Mouse (Mus musculus): ENCODE results near the gene Tmem165. TPM values are rescaled to one million over a fixed set of nuclear protein-coding genes. Genes with fewer than 3 reads are reported as not detected.

Tmem165 gene
- total and polyA plus RNA-seq, 2 experiments = 11.0 to 15.1 TPM

- Histone ChIP-seq H3K4me3 (ENCODE audit: insufficient read depth, low read depth, low read length) (no peak overlapping the region), H3K27me3 (ENCODE audit: control insufficient read depth, insufficient read depth, low read length) (no peaks in the 10 kb centered on the region), H3K4me1 (ENCODE audit: control insufficient read depth, insufficient read depth, low read length) (no peaks in the 10 kb centered on the region), H3K36me3 (ENCODE audit: control insufficient read depth, insufficient read depth, low read length) (no peaks in the 10 kb centered on the region), H3K27ac (replicated peaks; ENCODE audit: insufficient read depth, low read depth, low read length) (no peak overlapping the region), H3K79me2 (ENCODE audit: control insufficient read depth, insufficient read depth, low read length) (peaks cover 11% of the 10 kb centered on the region), H3K9ac (ENCODE audit: low read depth, low read length) (no peak overlapping the region)
- no peak for DNase-seq (ENCODE audit: extremely low read depth, low read depth, low spot score)
- TF ChIP-seq CTCF (IDR thresholded peaks at IDR 0.05; ENCODE audit: low read depth, low read length) = no peak
- TF ChIP-seq POLR2A (IDR thresholded peaks at IDR 0.05; ENCODE audit: extremely low read depth, insufficient read depth, low read length) = no peak
Measured at GRCm38 (mm10) chr5:76193075-76193474, 9.4 kb downstream of the Tmem165 start.

GRCm38 (mm10) chr5:76194377-76194945 is 10.8 kb downstream of the Tmem165 start:
- H3K79me2 ChIP-seq (ENCODE audit: control insufficient read depth, insufficient read depth, low read length) = peaks cover 11% of the 10 kb centered on the region
- H3K27ac ChIP-seq (replicated peaks; ENCODE audit: insufficient read depth, low read depth, low read length) = no peak overlapping the region
- no peaks in the 10 kb centered on the region for H3K36me3 ChIP-seq (ENCODE audit: control insufficient read depth, insufficient read depth, low read length)
- TF ChIP-seq CTCF (IDR thresholded peaks at IDR 0.05; ENCODE audit: low read depth, low read length) (no peak), POLR2A (IDR thresholded peaks at IDR 0.05; ENCODE audit: extremely low read depth, insufficient read depth, low read length) (no peak)
- H3K9ac ChIP-seq (ENCODE audit: low read depth, low read length) = no peak overlapping the region
- H3K4me3 ChIP-seq (ENCODE audit: insufficient read depth, low read depth, low read length) = no peak overlapping the region
- WGBS = 81% methylated on average over 6 of the region's 6 CpGs
- no peaks in the 10 kb centered on the region for H3K27me3 ChIP-seq (ENCODE audit: control insufficient read depth, insufficient read depth, low read length)
- no peaks in the 10 kb centered on the region for H3K4me1 ChIP-seq (ENCODE audit: control insufficient read depth, insufficient read depth, low read length)
- DNase-seq (ENCODE audit: extremely low read depth, low read depth, low spot score) = no peak

- WGBS = 96% methylated on average over 13 of the region's 13 CpGs
- Histone ChIP-seq H3K36me3 (ENCODE audit: control insufficient read depth, insufficient read depth, low read length) (peaks cover 11% of the 10 kb centered on the region; the same call in 1 of the 2 replicates), H3K9ac (ENCODE audit: low read depth, low read length) (no peak overlapping the region), H3K4me1 (ENCODE audit: control insufficient read depth, insufficient read depth, low read length) (no peaks in the 10 kb centered on the region), H3K4me3 (ENCODE audit: insufficient read depth, low read depth, low read length) (no peak overlapping the region), H3K79me2 (ENCODE audit: control insufficient read depth, insufficient read depth, low read length) (peaks cover 8% of the 10 kb centered on the region), H3K27ac (replicated peaks; ENCODE audit: insufficient read depth, low read depth, low read length) (no peak overlapping the region), H3K27me3 (ENCODE audit: control insufficient read depth, insufficient read depth, low read length) (no peaks in the 10 kb centered on the region)
- DNase-seq (ENCODE audit: extremely low read depth, low read depth, low spot score) = no peak
- no peak for TF ChIP-seq CTCF (IDR thresholded peaks at IDR 0.05; ENCODE audit: low read depth, low read length)
- no peak for TF ChIP-seq POLR2A (IDR thresholded peaks at IDR 0.05; ENCODE audit: extremely low read depth, insufficient read depth, low read length)
Measured at GRCm38 (mm10) chr5:76199346-76199745, 15.7 kb downstream of the Tmem165 start.

- Histone ChIP-seq H3K9ac (ENCODE audit: low read depth, low read length) (no peak overlapping the region), H3K27me3 (ENCODE audit: control insufficient read depth, insufficient read depth, low read length) (no peaks in the 10 kb centered on the region), H3K27ac (replicated peaks; ENCODE audit: insufficient read depth, low read depth, low read length) (no peak overlapping the region), H3K4me3 (ENCODE audit: insufficient read depth, low read depth, low read length) (no peak overlapping the region), H3K36me3 (ENCODE audit: control insufficient read depth, insufficient read depth, low read length) (peaks cover 29% of the 10 kb centered on the region), H3K79me2 (ENCODE audit: control insufficient read depth, insufficient read depth, low read length) (no peaks in the 10 kb centered on the region), H3K4me1 (ENCODE audit: control insufficient read depth, insufficient read depth, low read length) (no peaks in the 10 kb centered on the region)
- no peak for DNase-seq (ENCODE audit: extremely low read depth, low read depth, low spot score)
- 92% methylated on average over 3 of the region's 3 CpGs for WGBS
- TF ChIP-seq CTCF (IDR thresholded peaks at IDR 0.05; ENCODE audit: low read depth, low read length) (no peak), POLR2A (IDR thresholded peaks at IDR 0.05; ENCODE audit: extremely low read depth, insufficient read depth, low read length) (no peak)
Measured at GRCm38 (mm10) chr5:76203171-76203570, 19.5 kb downstream of the Tmem165 start.

DNA sequence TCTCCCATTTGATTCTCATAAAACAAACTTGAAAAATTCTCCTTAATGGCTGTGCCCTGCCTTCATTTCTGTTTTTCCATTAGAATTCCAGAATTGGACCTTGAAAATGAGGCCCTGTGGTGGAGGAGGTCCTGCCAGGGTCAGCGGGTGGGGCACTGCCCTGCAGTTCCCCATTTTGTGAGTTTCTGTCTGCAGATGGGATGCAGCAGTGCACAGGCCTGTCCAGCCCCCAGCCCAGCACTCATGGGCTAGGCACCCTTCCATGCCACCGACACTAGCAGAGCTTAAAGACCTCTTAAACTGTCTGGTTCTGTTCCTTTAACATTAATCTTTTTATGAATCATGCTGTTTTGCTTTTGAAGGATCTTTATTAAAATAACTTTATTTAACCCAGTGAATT is 22.2 kb downstream of the Tmem165 start:
- 96% methylated on average over 2 of the region's 2 CpGs for WGBS
- H3K36me3 ChIP-seq (ENCODE audit: control insufficient read depth, insufficient read depth, low read length) = peaks cover 42% of the 10 kb centered on the region

GRCm38 (mm10) chr5:76208066-76208465 is 24.4 kb downstream of the Tmem165 start:
- Histone ChIP-seq H3K36me3 (ENCODE audit: control insufficient read depth, insufficient read depth, low read length) (peaks cover 47% of the 10 kb centered on the region), H3K4me3 (ENCODE audit: insufficient read depth, low read depth, low read length) (no peak overlapping the region), H3K9ac (ENCODE audit: low read depth, low read length) (no peak overlapping the region), H3K4me1 (ENCODE audit: control insufficient read depth, insufficient read depth, low read length) (no peaks in the 10 kb centered on the region), H3K27me3 (ENCODE audit: control insufficient read depth, insufficient read depth, low read length) (no peaks in the 10 kb centered on the region), H3K27ac (replicated peaks; ENCODE audit: insufficient read depth, low read depth, low read length) (no peak overlapping the region), H3K79me2 (ENCODE audit: control insufficient read depth, insufficient read depth, low read length) (no peaks in the 10 kb centered on the region)
- no peak for DNase-seq (ENCODE audit: extremely low read depth, low read depth, low spot score)
- TF ChIP-seq CTCF (IDR thresholded peaks at IDR 0.05; ENCODE audit: low read depth, low read length) (no peak), POLR2A (IDR thresholded peaks at IDR 0.05; ENCODE audit: extremely low read depth, insufficient read depth, low read length) (no peak)
- 90% methylated on average over 5 of the region's 5 CpGs for WGBS

More for the DNA sequence above, 22.2 kb downstream of the Tmem165 start:
- H3K27me3 ChIP-seq (ENCODE audit: control insufficient read depth, insufficient read depth, low read length) = no peaks in the 10 kb centered on the region
- no peaks in the 10 kb centered on the region for H3K79me2 ChIP-seq (ENCODE audit: control insufficient read depth, insufficient read depth, low read length)
- DNase-seq (ENCODE audit: extremely low read depth, low read depth, low spot score) = no peak
- H3K27ac ChIP-seq (replicated peaks; ENCODE audit: insufficient read depth, low read depth, low read length) = no peak overlapping the region
- TF ChIP-seq CTCF (IDR thresholded peaks at IDR 0.05; ENCODE audit: low read depth, low read length) = no peak
- TF ChIP-seq POLR2A (IDR thresholded peaks at IDR 0.05; ENCODE audit: extremely low read depth, insufficient read depth, low read length) = no peak
- H3K9ac ChIP-seq (ENCODE audit: low read depth, low read length) = no peak overlapping the region
- no peak overlapping the region for H3K4me3 ChIP-seq (ENCODE audit: insufficient read depth, low read depth, low read length)
- no peaks in the 10 kb centered on the region for H3K4me1 ChIP-seq (ENCODE audit: control insufficient read depth, insufficient read depth, low read length)
